Mouse (Mus musculus): ENCODE measurements around the gene Pou1f1.

The Pou1f1 gene

DNA sequence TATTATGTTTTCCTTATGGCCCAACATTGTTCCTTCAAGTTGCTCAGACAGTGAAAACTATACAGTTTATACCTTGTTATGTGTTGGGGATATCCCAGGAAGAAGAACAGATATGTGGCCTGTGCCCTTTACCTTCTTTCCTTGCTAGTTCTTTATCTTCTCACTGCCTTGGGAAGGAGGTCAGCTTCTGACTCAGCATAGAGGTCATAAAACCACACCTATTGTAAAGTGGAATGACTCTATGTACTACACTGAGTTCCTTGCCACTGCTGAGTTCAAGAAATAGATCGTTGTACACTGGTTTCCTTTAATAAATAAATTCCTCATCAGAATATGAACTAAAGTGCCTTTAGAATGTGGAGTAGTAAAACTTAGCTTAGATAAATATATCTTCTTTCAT lies 44.6 kb downstream of the Pou1f1 start:
- no peak for DNase-seq

DNA sequence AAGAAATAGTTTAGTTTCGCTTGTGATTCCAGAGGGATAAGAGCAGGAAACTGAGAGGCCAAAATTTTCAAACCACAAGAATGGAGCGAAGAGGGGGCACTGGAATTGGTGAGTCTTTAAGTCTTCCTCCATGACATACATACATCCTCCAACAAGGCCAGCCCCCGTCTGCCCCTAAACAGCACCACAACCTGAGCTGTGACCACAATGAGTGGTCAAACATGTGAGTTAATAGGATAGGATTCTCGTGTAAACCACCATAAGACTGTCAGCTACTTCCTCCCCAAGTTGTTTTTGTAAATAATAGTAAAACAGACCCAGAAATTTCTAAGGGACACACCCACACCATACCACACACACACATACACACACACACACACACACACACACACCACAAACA lies 48.5 kb downstream of the Pou1f1 start:
- DNase-seq, result no peak

DNA sequence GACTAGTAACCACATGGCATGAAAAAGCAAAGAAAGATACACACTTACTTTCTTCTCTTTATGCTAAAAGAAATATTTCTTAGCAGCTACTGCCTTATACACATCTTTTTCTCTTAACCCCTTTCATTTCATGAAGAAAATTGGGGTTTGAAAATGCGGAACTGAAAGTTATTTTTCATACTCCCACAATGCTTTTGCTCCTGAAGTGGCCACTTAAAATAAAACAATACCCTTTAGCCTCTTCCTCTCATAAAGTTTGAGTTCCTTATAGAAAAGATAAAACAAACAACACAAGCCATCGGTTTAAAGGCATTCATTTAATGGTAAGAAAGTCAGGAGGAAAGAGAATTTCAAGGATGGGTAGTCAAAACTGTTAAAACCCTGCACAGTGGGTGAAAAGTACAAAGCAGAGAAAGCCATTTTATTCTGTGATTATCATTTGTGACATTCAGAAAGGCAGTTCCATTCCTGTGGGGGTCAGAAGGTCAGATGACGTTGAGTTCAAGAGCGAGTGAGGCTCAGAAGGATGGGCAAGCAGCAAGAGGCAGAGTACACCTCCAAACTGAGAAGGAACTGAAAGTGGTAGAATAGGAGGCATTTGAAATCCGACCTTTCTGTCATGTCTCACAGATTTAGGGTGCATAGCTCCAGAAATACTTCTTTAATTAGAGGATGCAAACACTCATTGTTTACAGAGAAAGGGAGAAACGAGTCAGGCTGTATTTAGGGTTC lies 57.2 kb downstream of the Pou1f1 start:
- DNase-seq, result no peak
